Mouse (Mus musculus) cortical plate, adult 2 months (tissue): ENCODE results near the gene Zkscan17.

ENCODE experiments used
- CTCF ChIP-seq: fragments of 200-500 bp; IDR thresholded peaks from 2 replicates; pipeline ENCODE4 v1.5.1; 2011; ENCODE audit warnings: mild to moderate bottlenecking, control low read depth, low read length; ENCODE audit not compliant: insufficient read depth; ENCODE audit errors: extremely low read depth
- POLR2A ChIP-seq: fragments of 200-500 bp; IDR thresholded peaks from 2 replicates; pipeline ENCODE4 v1.6.1; 2011; ENCODE audit warnings: mild to moderate bottlenecking, low read length, control low read depth; ENCODE audit not compliant: insufficient read depth; ENCODE audit errors: extremely low read depth

- TF ChIP-seq POLR2A (no peak), CTCF (no peak)
These were observed 5.0 kb upstream of the Zkscan17 start for GRCm38 (mm10) chr11:59531562-59531961.
